Comparison of ENCODE assay signal across 14 mouse cellular contexts in genomic region chr11:68049261-68050165, GRCm38 (mm10).
DNase-seq lines count a peak whose midpoint lies in the region; ATAC-seq and TF ChIP-seq lines count a peak whose summit lies in the region.
"Had no signal": no experiment of that assay in that cellular context is flagged by ENCODE, and none has a peak within 500 bp of the region (broad histone marks: within the 10 kb centered on the region; RNA-seq: fewer than 3 reads in every experiment).

No protein-coding gene starts in this region.

- H3K27me3 ChIP-seq in midbrain, embryonic 10.5 days (ENCODE audit: low read depth, poor library complexity, severe bottlenecking): peaks cover 5% of the 10 kb centered on the region; the same call in 1 of the 2 replicates
- H3K27me3 ChIP-seq in midbrain, embryonic 15.5 days (replicated peaks): no peaks in the 10 kb centered on the region
- no peaks in the 10 kb centered on the region for H3K27me3 ChIP-seq in hindbrain, embryonic 11.5 days (ENCODE audit: control insufficient read depth, insufficient read depth, low read length)
- no peaks in the 10 kb centered on the region for H3K27me3 ChIP-seq in midbrain, postnatal 0 days (ENCODE audit: insufficient read depth, low read length)
- H3K27me3 ChIP-seq: megakaryocyte, embryonic 14.5 days; Patski had no signal

- TF ChIP-seq CTCF in midbrain, postnatal 0 days (IDR thresholded peaks at IDR 0.05): no peak

- H3K9me3 ChIP-seq in midbrain, embryonic 10.5 days (replicated peaks): no peaks in the 10 kb centered on the region
- no peaks in the 10 kb centered on the region for H3K9me3 ChIP-seq in midbrain, embryonic 15.5 days
- H3K9me3 ChIP-seq in hindbrain, embryonic 11.5 days (ENCODE audit: control insufficient read depth, low read length): no peaks in the 10 kb centered on the region
- H3K9me3 ChIP-seq in midbrain, postnatal 0 days (ENCODE audit: low read length): no peaks in the 10 kb centered on the region
- H3K9me3 ChIP-seq: megakaryocyte, embryonic 14.5 days had no signal

- H3K27ac ChIP-seq in midbrain, embryonic 10.5 days (replicated peaks): peak overlapping the region; percentile 73; the same call in 1 of the 2 replicates
- H3K27ac ChIP-seq in midbrain, embryonic 15.5 days: no peak overlapping the region
- H3K27ac ChIP-seq in hindbrain, embryonic 11.5 days (ENCODE audit: low read depth, low read length): peak overlapping the region; percentile 51
- no peak overlapping the region for H3K27ac ChIP-seq in midbrain, postnatal 0 days (ENCODE audit: low read depth, low read length)

- H3K36me3 ChIP-seq in midbrain, embryonic 10.5 days: no peaks in the 10 kb centered on the region
- no peaks in the 10 kb centered on the region for H3K36me3 ChIP-seq in midbrain, embryonic 15.5 days (replicated peaks)
- H3K36me3 ChIP-seq in hindbrain, embryonic 11.5 days (ENCODE audit: control insufficient read depth, insufficient read depth, low read length): no peaks in the 10 kb centered on the region
- H3K36me3 ChIP-seq in midbrain, postnatal 0 days (ENCODE audit: insufficient read depth, low read length): no peaks in the 10 kb centered on the region

- no peak overlapping the region for H3K9ac ChIP-seq in midbrain, embryonic 15.5 days
- H3K9ac ChIP-seq in hindbrain, embryonic 11.5 days (ENCODE audit: low read depth, low read length): no peak overlapping the region
- H3K9ac ChIP-seq in midbrain, postnatal 0 days (replicated peaks; ENCODE audit: low read length, poor library complexity, severe bottlenecking): no peak overlapping the region

- no peak overlapping the region for H3K4me2 ChIP-seq in midbrain, embryonic 15.5 days
- no peak overlapping the region for H3K4me2 ChIP-seq in hindbrain, embryonic 11.5 days (replicated peaks; ENCODE audit: low read depth, low read length)
- no peak overlapping the region for H3K4me2 ChIP-seq in midbrain, postnatal 0 days (ENCODE audit: low read depth, low read length, poor library complexity, severe bottlenecking)
- H3K4me2 ChIP-seq: liver, embryonic 11.5 days had no signal

- intact Hi-C loops in gastrocnemius, postnatal 14 days (cut with DNase I; ENCODE audit: low total_unique reads): no loop called here

- 88% methylated on average over 17 of the region's 17 CpGs for WGBS in midbrain, embryonic 10.5 days
- 78% methylated on average over 17 of the region's 17 CpGs for WGBS in midbrain, embryonic 15.5 days
- WGBS in hindbrain, embryonic 11.5 days: 61% methylated on average over 17 of the region's 17 CpGs
- 72% methylated on average over 17 of the region's 17 CpGs for WGBS in midbrain, postnatal 0 days

- DNase-seq in gastrocnemius, postnatal 14 days: peak; percentile 19
- no peak for DNase-seq in gastrocnemius, postnatal 4 days (ENCODE audit: low spot score in 2 of 2)
- DNase-seq in midbrain, embryonic 10.5 days (ENCODE audit: low spot score): no peak
- DNase-seq in hindbrain, embryonic 11.5 days (ENCODE audit: low spot score): no peak
- DNase-seq in midbrain, postnatal 0 days (ENCODE audit: low spot score): peak; percentile 59
- no peak for DNase-seq in layer of hippocampus, postnatal 36 days
- no peak for DNase-seq in layer of hippocampus, adult 18-20 months (ENCODE audit: low spot score in 2 of 2)
- DNase-seq: cerebellum, adult 9-10 months; heart, adult 11 months; kidney, adult 18-20 months had no signal

- H3K4me3 ChIP-seq in midbrain, embryonic 10.5 days: peak overlapping the region; percentile 27; the same call in 1 of the 2 replicates
- H3K4me3 ChIP-seq in midbrain, embryonic 15.5 days: no peak overlapping the region
- H3K4me3 ChIP-seq in hindbrain, embryonic 11.5 days (ENCODE audit: low read depth, low read length): no peak overlapping the region
- no peak overlapping the region for H3K4me3 ChIP-seq in midbrain, postnatal 0 days (ENCODE audit: low read depth, low read length)
- H3K4me3 ChIP-seq: megakaryocyte, embryonic 14.5 days had no signal

- ATAC-seq in midbrain, embryonic 15.5 days (replicated peaks): no peak
- ATAC-seq in hindbrain, embryonic 11.5 days (ENCODE audit: low FRiP score): no peak
- ATAC-seq in midbrain, postnatal 0 days (ENCODE audit: low FRiP score): no peak
- ATAC-seq: Patski had no signal

- peaks cover 38% of the 10 kb centered on the region for H3K4me1 ChIP-seq in midbrain, embryonic 10.5 days
- H3K4me1 ChIP-seq in midbrain, embryonic 15.5 days: 0 out of 2 replicates have a peak, but pooled peaks cover 4% of the 10 kb centered on the region
- H3K4me1 ChIP-seq in hindbrain, embryonic 11.5 days (replicated peaks; ENCODE audit: control insufficient read depth, insufficient read depth, low read length): peaks cover 5% of the 10 kb centered on the region
- no peaks in the 10 kb centered on the region for H3K4me1 ChIP-seq in midbrain, postnatal 0 days (ENCODE audit: insufficient read depth, low read length)

Comparison
In these comparisons a context has a peak if more than half of its experiments do, and no peak if none do; other contexts are left out.
1. DNase-seq: peak in gastrocnemius, postnatal 14 days (single experiment) and midbrain, postnatal 0 days (single experiment); none in gastrocnemius, postnatal 4 days (0 of 2), midbrain, embryonic 10.5 days (single experiment), hindbrain, embryonic 11.5 days (single experiment), layer of hippocampus, postnatal 36 days (0 of 2) and layer of hippocampus, adult 18-20 months (0 of 2).
2. H3K27ac ChIP-seq: peak in midbrain, embryonic 10.5 days (single experiment) and hindbrain, embryonic 11.5 days (single experiment); none in midbrain, embryonic 15.5 days (single experiment) and midbrain, postnatal 0 days (single experiment).